In genomic region chr19:9878186-9878835, GRCm38 (mm10) we compare ENCODE assay signal across 28 mouse cellular contexts. TPM values are rescaled to one million over a fixed set of nuclear protein-coding genes. Genes with fewer than 3 reads are reported as not detected.
DNase-seq lines count a peak whose midpoint lies in the region; ATAC-seq and TF ChIP-seq lines count a peak whose summit lies in the region.
"Had no signal": no experiment of that assay in that cellular context is flagged by ENCODE, and none has a peak within 500 bp of the region (broad histone marks: within the 10 kb centered on the region; RNA-seq: fewer than 3 reads in every experiment).

No protein-coding gene starts in this region.

- no peak for TF ChIP-seq POLR2A in olfactory bulb, adult 2 months (IDR thresholded peaks at IDR 0.05; ENCODE audit: insufficient read depth, low read depth, low read length)

- no peak overlapping the region for H3K27ac ChIP-seq in limb, embryonic 11.5 days (replicated peaks; ENCODE audit: low read depth, low read length)
- H3K27ac ChIP-seq in limb, embryonic 10.5 days: no peak overlapping the region
- H3K27ac ChIP-seq in olfactory bulb, adult 2 months (ENCODE audit: insufficient read depth, low read depth, low read length): peak overlapping the region; percentile 74
- H3K27ac ChIP-seq: kidney, embryonic 15.5 days; liver, embryonic 13.5 days; neural tube, embryonic 15.5 days; stomach, postnatal 0 days had no signal

- H3K9ac ChIP-seq in limb, embryonic 11.5 days (ENCODE audit: low read length): no peak overlapping the region
- H3K9ac ChIP-seq: kidney, embryonic 15.5 days; liver, embryonic 13.5 days; neural tube, embryonic 15.5 days had no signal

- no peak overlapping the region for H3K4me2 ChIP-seq in limb, embryonic 11.5 days (ENCODE audit: low read depth, severe bottlenecking)
- H3K4me2 ChIP-seq: kidney, embryonic 15.5 days; liver, embryonic 13.5 days; midbrain, embryonic 11.5 days; neural tube, embryonic 15.5 days had no signal

- no peaks in the 10 kb centered on the region for H3K9me3 ChIP-seq in limb, embryonic 11.5 days (ENCODE audit: control insufficient read depth, low read length)
- no peaks in the 10 kb centered on the region for H3K9me3 ChIP-seq in limb, embryonic 10.5 days (replicated peaks)
- H3K9me3 ChIP-seq: kidney, embryonic 15.5 days; liver, embryonic 13.5 days; neural tube, embryonic 15.5 days had no signal

- H3K4me3 ChIP-seq in limb, embryonic 11.5 days (ENCODE audit: low read depth, low read length): no peak overlapping the region
- no peak overlapping the region for H3K4me3 ChIP-seq in limb, embryonic 10.5 days
- H3K4me3 ChIP-seq in olfactory bulb, adult 2 months (ENCODE audit: insufficient read depth, low read depth, low read length): peak overlapping the region; percentile 38
- H3K4me3 ChIP-seq: kidney, embryonic 15.5 days; liver, embryonic 13.5 days; neural tube, embryonic 15.5 days had no signal

- ATAC-seq in frontal cortex, adult (ENCODE audit: low TSS enrichment): peak; percentile 85
- no peak for ATAC-seq in limb, embryonic 11.5 days (ENCODE audit: insufficient number of reproducible peaks, low FRiP score, low TSS enrichment, low read depth)
- ATAC-seq: forebrain, embryonic 14.5 days; intestine, postnatal 0 days had no signal

- H3K4me1 ChIP-seq in limb, embryonic 11.5 days (ENCODE audit: control insufficient read depth, insufficient read depth, low read length): no peaks in the 10 kb centered on the region
- no peaks in the 10 kb centered on the region for H3K4me1 ChIP-seq in limb, embryonic 10.5 days
- H3K4me1 ChIP-seq in olfactory bulb, adult 2 months (ENCODE audit: control insufficient read depth, insufficient read depth, low read length): peaks cover 24% of the 10 kb centered on the region
- H3K4me1 ChIP-seq: kidney, embryonic 15.5 days; neural tube, embryonic 15.5 days had no signal

- no peak for DNase-seq in frontal cortex, postnatal 10 days (ENCODE audit: low spot score in 2 of 2)
- peak; percentile 16 for DNase-seq in limb, embryonic 11.5 days (ENCODE audit: low spot score)
- DNase-seq in limb, embryonic 10.5 days (ENCODE audit: low spot score): no peak
- DNase-seq in frontal cortex, postnatal 36 days (ENCODE audit: low spot score in 2 of 2): peak; percentile 51 to 61
- no peak for DNase-seq in thymus, postnatal 36 days
- no peak for DNase-seq in heart, adult 9 months (ENCODE audit: low spot score in 2 of 2)
- DNase-seq: adrenal gland, postnatal 10 days; cerebellum, adult 2 months; cerebellum, postnatal 25 days; gastrocnemius, postnatal 36 days; kidney, postnatal 36 days; liver, embryonic 13.5 days; lung, adult 2 months; lung, postnatal 14 days had no signal

- TF ChIP-seq CTCF in olfactory bulb, adult 2 months (IDR thresholded peaks at IDR 0.05; ENCODE audit: insufficient read depth, low read depth, low read length): no peak

- H3K36me3 ChIP-seq in limb, embryonic 11.5 days (ENCODE audit: control insufficient read depth, insufficient read depth, low read length): peaks cover 50% of the 10 kb centered on the region
- H3K36me3 ChIP-seq in limb, embryonic 10.5 days: peaks cover 100% of the 10 kb centered on the region

- H3K27me3 ChIP-seq in limb, embryonic 11.5 days (ENCODE audit: control insufficient read depth, insufficient read depth, low read length): no peaks in the 10 kb centered on the region
- no peaks in the 10 kb centered on the region for H3K27me3 ChIP-seq in limb, embryonic 10.5 days (ENCODE audit: low read depth, poor library complexity, severe bottlenecking)
- H3K27me3 ChIP-seq: kidney, embryonic 15.5 days; liver, embryonic 13.5 days; neural tube, embryonic 15.5 days had no signal

- 96% methylated on average over 20 of the region's 20 CpGs for WGBS in limb, embryonic 11.5 days
- 95% methylated on average over 20 of the region's 20 CpGs for WGBS in limb, embryonic 10.5 days
- WGBS in olfactory bulb, adult 2 months: 56% methylated on average over 20 of the region's 20 CpGs

RNA-seq across cellular contexts. Expression of gene Incenp, which starts 21.0 kb away (rescaled TPM):
- 116 and 117 TPM in 2 replicates for polyA plus RNA-seq in limb, embryonic 11.5 days (2014; fragmentation: Nextera tagmentation; extraction: Ambion mirVana)
- polyA plus RNA-seq in limb, embryonic 10.5 days (2016; fragmentation: Nextera tagmentation; extraction: Ambion mirVana): 167 and 183 TPM in 2 replicates
- not detected in 2 replicates for polyA plus RNA-seq in olfactory bulb, adult 2 months (2012; ENCODE audit: insufficient read depth, insufficient read length, low replicate concordance, missing spikeins)

RNA-seq across cellular contexts. Expression of gene Scgb2a2, which starts 30.9 kb away (rescaled TPM):
- polyA plus RNA-seq in limb, embryonic 11.5 days (2014; fragmentation: Nextera tagmentation; extraction: Ambion mirVana): not detected in 2 replicates
- polyA plus RNA-seq in limb, embryonic 10.5 days (2016; fragmentation: Nextera tagmentation; extraction: Ambion mirVana): not detected in 2 replicates
- polyA plus RNA-seq in olfactory bulb, adult 2 months (2012; ENCODE audit: insufficient read depth, insufficient read length, low replicate concordance, missing spikeins): not detected in 2 replicates
- polyA plus RNA-seq: cerebellum, adult 2 months; embryonic facial prominence, embryonic 14.5 days; forebrain, embryonic 14.5 days; heart, embryonic 16.5 days; hindbrain, embryonic 11.5 days; intestine, postnatal 0 days; kidney, embryonic 15.5 days; limb, embryonic 14.5 days; liver, embryonic 13.5 days; lung, adult 2 months; midbrain, embryonic 11.5 days; midbrain, postnatal 0 days; neural tube, embryonic 15.5 days; stomach, postnatal 0 days; thymus, postnatal 0 days had no signal

Comparison
In these comparisons a context has a peak if more than half of its experiments do, and no peak if none do; other contexts are left out.
1. DNase-seq: peak in limb, embryonic 11.5 days (single experiment) and frontal cortex, postnatal 36 days (2 of 2); none in frontal cortex, postnatal 10 days (0 of 2), limb, embryonic 10.5 days (single experiment), thymus, postnatal 36 days (0 of 2) and heart, adult 9 months (0 of 2).